ENCODE assay signal across 8 mouse cellular contexts in the genomic region with DNA sequence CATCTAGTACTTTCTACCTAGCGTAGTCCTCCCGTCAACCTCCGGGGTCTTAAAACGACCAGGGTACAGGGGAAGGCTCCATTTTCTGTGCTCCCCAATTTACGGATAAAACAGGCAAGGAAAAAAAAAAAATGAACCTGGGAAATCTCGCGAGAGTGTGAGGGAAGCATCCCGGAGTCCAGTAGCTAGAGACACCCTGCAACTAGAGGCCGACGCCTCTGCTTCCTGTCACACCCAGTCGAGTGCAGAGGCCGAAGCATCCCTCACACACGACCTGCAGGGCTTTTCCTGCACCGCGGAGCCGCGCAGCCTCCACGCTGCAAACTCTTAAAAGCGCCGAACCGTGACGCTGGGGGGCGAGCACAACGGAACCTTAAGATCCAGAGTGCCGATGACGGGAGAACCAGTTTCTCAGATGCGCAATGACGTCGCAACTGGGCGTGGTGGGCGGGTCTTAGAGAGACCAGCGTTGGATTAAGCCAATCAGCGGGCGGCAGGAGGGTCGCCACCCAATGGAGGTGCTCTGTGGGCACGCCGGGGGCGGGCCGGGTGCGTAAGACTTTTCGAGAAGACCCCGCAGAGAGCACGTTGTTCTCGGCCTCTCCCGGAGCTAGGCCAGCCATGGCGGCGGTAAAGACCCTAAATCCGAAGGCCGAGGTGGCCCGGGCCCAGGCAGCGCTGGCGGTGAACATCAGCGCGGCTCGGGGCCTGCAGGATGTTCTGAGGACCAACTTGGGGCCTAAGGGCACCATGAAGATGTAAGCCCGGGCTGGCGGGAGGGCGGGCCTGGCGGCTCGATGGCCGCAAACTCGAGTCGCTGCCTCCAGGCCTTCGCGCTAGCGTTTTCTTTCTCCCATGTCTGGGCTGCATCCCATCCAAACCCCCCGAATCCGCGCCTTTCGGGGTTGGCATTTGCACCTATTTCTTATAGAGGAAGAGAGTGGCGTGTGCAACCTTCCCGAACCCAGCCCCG. TPM values are rescaled to one million over a fixed set of nuclear protein-coding genes. Genes with fewer than 3 reads are reported as not detected.
A peak's percentile ranks its signal among the peaks of the same experiment; 100 is the strongest.
DNase-seq lines count a peak whose midpoint lies in the region; ATAC-seq and TF ChIP-seq lines count a peak whose summit lies in the region.

Gene Psph, minus strand, starts transcription at position 632 of the 973 bp plus-strand sequence.

- peak within 1 kb of the TSS; percentile 100 for H3K27ac ChIP-seq in heart, embryonic 11.5 days (ENCODE audit: low read depth, low read length)
- H3K27ac ChIP-seq in kidney, embryonic 16.5 days (ENCODE audit: low read length) = peak within 1 kb of the TSS; percentile 99
- H3K27ac ChIP-seq in liver, adult 2 months (replicated peaks; ENCODE audit: insufficient read depth, low read depth, low read length) = peak within 1 kb of the TSS; percentile 96

- peak; percentile 100 for DNase-seq in brain, embryonic 14.5 days (ENCODE audit: low read depth)
- peak; percentile 92 for DNase-seq in liver, adult 2 months (ENCODE audit: extremely low read depth, low read depth, low spot score)
- DNase-seq in splenic B cell, adult 2 months (ENCODE audit: low read depth, low spot score) = peak; percentile 98

- H3K79me3 ChIP-seq in C2C12 (ENCODE audit: low read depth) = peaks cover 46% of the 10 kb centered on the region

- TF ChIP-seq POLR2A in brain, embryonic 14.5 days (IDR thresholded peaks at IDR 0.05; ENCODE audit: borderline replicate concordance, extremely low read depth, insufficient read depth, insufficient read length, poor library complexity, severe bottlenecking) = peak; percentile 71; the same call in 1 of the 2 replicates
- peak; percentile 59; the same call in 1 of the 2 replicates for TF ChIP-seq POLR2A in liver, adult 2 months (IDR thresholded peaks at IDR 0.05; ENCODE audit: extremely low read depth, insufficient read depth, low read length)
- TF ChIP-seq POLR2A in myocyte (IDR thresholded peaks at IDR 0.05; ENCODE audit: insufficient read length, low read depth) = peak; percentile 63

- H3K79me2 ChIP-seq in C2C12 (ENCODE audit: control insufficient read depth, insufficient read depth) (peaks cover 65% of the 10 kb centered on the region), myocyte (ENCODE audit: control insufficient read depth, insufficient read depth) (peaks cover 34% of the 10 kb centered on the region)
- peaks cover 4% of the 10 kb centered on the region; the same call in 1 of the 2 replicates for H3K79me2 ChIP-seq in liver, adult 2 months (ENCODE audit: control insufficient read depth, insufficient read depth, low read length)

- WGBS in heart, embryonic 11.5 days (ENCODE audit: insufficient replicate concordance) = under 1% methylated on average over 73 of the region's 73 CpGs
- under 1% methylated on average over 73 of the region's 73 CpGs for WGBS in kidney, embryonic 16.5 days
- under 1% methylated on average over 73 of the region's 73 CpGs for WGBS in liver, adult 2 months

- H3K36me3 ChIP-seq in C2C12 (ENCODE audit: control insufficient read depth, insufficient read depth) (peaks cover 42% of the 10 kb centered on the region), myocyte (ENCODE audit: control insufficient read depth, insufficient read depth) (peaks cover 36% of the 10 kb centered on the region)
- H3K36me3 ChIP-seq in erythroblast, embryonic 14.5 days (ENCODE audit: control insufficient read depth) = peaks cover 35% of the 10 kb centered on the region
- peaks cover 25% of the 10 kb centered on the region for H3K36me3 ChIP-seq in heart, embryonic 11.5 days (ENCODE audit: control insufficient read depth, insufficient read depth, low read length)
- H3K36me3 ChIP-seq in kidney, embryonic 16.5 days (ENCODE audit: insufficient read depth, low read length) = peaks cover 32% of the 10 kb centered on the region
- H3K36me3 ChIP-seq in liver, adult 2 months (ENCODE audit: control insufficient read depth, insufficient read depth, low read length) = peaks cover 32% of the 10 kb centered on the region
- peaks cover 9% of the 10 kb centered on the region for H3K36me3 ChIP-seq in splenic B cell, adult 2 months (ENCODE audit: control insufficient read depth, insufficient read depth, low read length, poor library complexity, severe bottlenecking)

- no peaks in the 10 kb centered on the region for H3K9me3 ChIP-seq in erythroblast, embryonic 14.5 days (ENCODE audit: control insufficient read depth, low read length)
- H3K9me3 ChIP-seq in heart, embryonic 11.5 days (replicated peaks; ENCODE audit: control insufficient read depth, low read length) = no peaks in the 10 kb centered on the region
- H3K9me3 ChIP-seq in kidney, embryonic 16.5 days (ENCODE audit: low read length) = no peaks in the 10 kb centered on the region

- H3K4me1 ChIP-seq in erythroblast, embryonic 14.5 days (ENCODE audit: control insufficient read depth) = peaks cover 39% of the 10 kb centered on the region
- H3K4me1 ChIP-seq in heart, embryonic 11.5 days (ENCODE audit: control insufficient read depth, insufficient read depth, low read length) = peaks cover 7% of the 10 kb centered on the region
- peaks cover 17% of the 10 kb centered on the region for H3K4me1 ChIP-seq in kidney, embryonic 16.5 days (ENCODE audit: insufficient read depth, low read length)
- peaks cover 4% of the 10 kb centered on the region; the same call in 1 of the 2 replicates for H3K4me1 ChIP-seq in liver, adult 2 months (ENCODE audit: control insufficient read depth, insufficient read depth, low read length)

- ATAC-seq in heart, embryonic 11.5 days (replicated peaks; ENCODE audit: insufficient number of reproducible peaks, low FRiP score, low TSS enrichment) = peak; percentile 99
- peak; percentile 99 for ATAC-seq in kidney, embryonic 16.5 days (ENCODE audit: low FRiP score, low TSS enrichment)

- TF ChIP-seq CTCF in C2C12 (IDR thresholded peaks at IDR 0.05; ENCODE audit: control insufficient read depth, insufficient read depth, insufficient read length) = no peak
- TF ChIP-seq CTCF in brain, embryonic 14.5 days (IDR thresholded peaks at IDR 0.05; ENCODE audit: borderline replicate concordance, extremely low read depth, insufficient read depth, insufficient read length) = no peak
- TF ChIP-seq CTCF in liver, adult 2 months (IDR thresholded peaks at IDR 0.05; ENCODE audit: low read depth, low read length) = no peak

- peak within 1 kb of the TSS; percentile 99 for H3K9ac ChIP-seq in heart, embryonic 11.5 days (ENCODE audit: low read depth, low read length)
- peak within 1 kb of the TSS; percentile 98 for H3K9ac ChIP-seq in kidney, embryonic 16.5 days (replicated peaks; ENCODE audit: low read length)
- peak within 1 kb of the TSS; percentile 94 for H3K9ac ChIP-seq in liver, adult 2 months (ENCODE audit: low read depth, low read length)

- H3ac ChIP-seq in C2C12 (ENCODE audit: control insufficient read depth, insufficient read length, low read depth) (peak within 1 kb of the TSS; percentile 97), myocyte (ENCODE audit: control insufficient read depth, insufficient read length) (peak within 1 kb of the TSS; percentile 97)

- H3K27me3 ChIP-seq in C2C12 (ENCODE audit: control insufficient read depth, insufficient read depth, insufficient read length) (no peaks in the 10 kb centered on the region), myocyte (ENCODE audit: control insufficient read depth, insufficient read depth, insufficient read length) (no peaks in the 10 kb centered on the region)
- no peaks in the 10 kb centered on the region for H3K27me3 ChIP-seq in erythroblast, embryonic 14.5 days (ENCODE audit: control insufficient read depth)
- H3K27me3 ChIP-seq in heart, embryonic 11.5 days (ENCODE audit: control insufficient read depth, insufficient read depth, low read length) = no peaks in the 10 kb centered on the region
- H3K27me3 ChIP-seq in kidney, embryonic 16.5 days (ENCODE audit: insufficient read depth, low read length) = no peaks in the 10 kb centered on the region
- H3K27me3 ChIP-seq in liver, adult 2 months (ENCODE audit: control insufficient read depth, insufficient read depth, low read length) = no peaks in the 10 kb centered on the region
- no peaks in the 10 kb centered on the region for H3K27me3 ChIP-seq in splenic B cell, adult 2 months (ENCODE audit: control insufficient read depth, insufficient read depth, low read length, poor library complexity, severe bottlenecking)

- peak within 1 kb of the TSS; percentile 93 for H3K4me3 ChIP-seq in C2C12 (ENCODE audit: insufficient read depth, poor library complexity, severe bottlenecking)
- H3K4me3 ChIP-seq in erythroblast, embryonic 14.5 days (replicated peaks) = peak within 1 kb of the TSS; percentile 89
- peak within 1 kb of the TSS; percentile 94 for H3K4me3 ChIP-seq in heart, embryonic 11.5 days (ENCODE audit: low read depth, low read length)
- H3K4me3 ChIP-seq in kidney, embryonic 16.5 days (ENCODE audit: low read length) = peak within 1 kb of the TSS; percentile 85
- peak within 1 kb of the TSS; percentile 82 for H3K4me3 ChIP-seq in liver, adult 2 months (ENCODE audit: insufficient read depth, low read depth, low read length)
- peak within 1 kb of the TSS; percentile 83 for H3K4me3 ChIP-seq in myocyte

- peak within 1 kb of the TSS; percentile 78 for H3K4me2 ChIP-seq in heart, embryonic 11.5 days
- H3K4me2 ChIP-seq in kidney, embryonic 16.5 days (replicated peaks; ENCODE audit: low read depth, low read length) = peak within 1 kb of the TSS; percentile 86
- H3K4me2 ChIP-seq in myocyte (ENCODE audit: low read depth) = peak within 1 kb of the TSS; percentile 86

TF ChIP-seq in C2C12, 6 proteins besides CTCF, POLR2A, EP300 and RAD21:
- no peak for TF ChIP-seq MYOD1 (IDR thresholded peaks at IDR 0.05; ENCODE audit: control insufficient read depth, insufficient read length, low read depth)
- TF ChIP-seq USF1 (IDR thresholded peaks at IDR 0.05; ENCODE audit: low read depth) = no peak
- peak; percentile 78 for TF ChIP-seq MAX (IDR thresholded peaks at IDR 0.05)

TF ChIP-seq in myocyte, 11 proteins besides CTCF, POLR2A, EP300 and RAD21 (continues in another document):
- peak in 1 of 3 experiments; percentile 22 for TF ChIP-seq MYOG (IDR thresholded peaks at IDR 0.05; ENCODE audit: control insufficient read depth in 1 of 3, insufficient read depth in 1 of 3, insufficient read length in 2 of 3, low read depth in 2 of 3)
- no peak for TF ChIP-seq TCF12 (IDR thresholded peaks at IDR 0.05; ENCODE audit: insufficient read depth, poor library complexity, severe bottlenecking)
- TF ChIP-seq REST (IDR thresholded peaks at IDR 0.05; ENCODE audit: insufficient read depth, insufficient read length) = no peak
- no peak for TF ChIP-seq E2F4 (IDR thresholded peaks at IDR 0.05; ENCODE audit: insufficient read depth)
- TF ChIP-seq MAX (IDR thresholded peaks at IDR 0.05; ENCODE audit: low read depth) = no peak

RNA-seq across cellular contexts. Expression of gene Psph, which starts in this region (rescaled TPM):
- polyA plus RNA-seq in C2C12 (2012; fragmentation: generic; extraction: Trizol) (131 TPM), myocyte (2012; fragmentation: generic; extraction: Trizol) (338 TPM)
- polyA plus RNA-seq in brain, embryonic 14.5 days (2012; rRNA removed) = 16.6 and 21.7 TPM in 2 replicates
- 0.92 and 1.4 TPM in 2 replicates for polyA plus RNA-seq in erythroblast, embryonic 14.5 days (2012)
- polyA plus RNA-seq in heart, embryonic 11.5 days (2014; fragmentation: Nextera tagmentation; extraction: Ambion mirVana) = 33.1 and 34.9 TPM in 2 replicates
- 60.9 and 61.0 TPM in 2 replicates for polyA plus RNA-seq in kidney, embryonic 16.5 days (2015; fragmentation: Nextera tagmentation; extraction: Ambion mirVana)
- total RNA-seq in liver, adult 2 months (2014; rRNA removed) = 4.1 and 9.8 TPM in 2 replicates
- 8.3 and 11.0 TPM in 2 replicates for polyA plus RNA-seq in liver, adult 2 months (2012; rRNA removed)

Comparison
In these comparisons a context has a peak if more than half of its experiments do, and no peak if none do; other contexts are left out.
1. Peak in every context shown above with its lines: DNase-seq, ATAC-seq, H3K4me3 ChIP-seq and H3K27ac ChIP-seq.